Mouse (Mus musculus) liver, postnatal 0 days (tissue): ENCODE data around the gene Dnajc30.

Experiments
- CTCF ChIP-seq: sonication (generic); IDR thresholded peaks from 2 replicates; pipeline ENCODE4 v1.5.1; 2016; ENCODE audit warnings: antibody characterized with exemption, low read depth
- EP300 ChIP-seq: IDR thresholded peaks from 2 replicates; pipeline ENCODE4 v1.6.1; 2016; ENCODE audit warnings: antibody characterized with exemption, low read depth, mild to moderate bottlenecking

- TF ChIP-seq EP300 (no peak), CTCF (no peak)
Measured at GRCm38 (mm10) chr5:135040777-135041176, 23.2 kb upstream of the Dnajc30 start.
